Mouse (Mus musculus) heart, postnatal 36 days (tissue): ENCODE measurements around the gene Olfr935. TPM values are rescaled to one million over a fixed set of nuclear protein-coding genes. Genes with fewer than 3 reads are reported as not detected.

Experiments used
- DNase-seq, 2 experiments: peaks; one replicate each; pipeline ENCODE4 v3.0.0; 2021 to 2022
- intact Hi-C: fragments of 180-260 bp; cut with DNase I; formaldehyde crosslinking; loops from one replicate; pipeline ENCODE4 v1.15.1; 2025
- microRNA-seq, 2 experiments: library from miRNA; unstranded; fragments of <30 nt; microRNA quantifications; one replicate each; pipeline ENCODE4 v1.2.0; 2021; ENCODE audit warnings: borderline number of aligned reads in 2 of 2
- total RNA-seq, 2 experiments: library from RNA; stranded (reverse); gene quantifications; 2 replicates each; pipeline ENCODE4 v1.2.3; 2021

The Olfr935 gene
- not detected for total RNA-seq

- no peak for DNase-seq
- intact Hi-C loops = no loop called here
These were observed at the start of gene Olfr935 for GRCm38 (mm10) chr9:38999583-38999982. Gene Olfr935, minus strand, starts transcription at chr9:38999683.

GRCm38 (mm10) chr9:39023277-39023676, 23.8 kb upstream of the Olfr935 start, which contains the start of gene Olfr146:
Gene Olfr146, minus strand, starts transcription at chr9:39023377.
- DNase-seq = no peak
- intact Hi-C loops = no loop called here

- intact Hi-C loops = no loop called here
- no peak for DNase-seq
These were observed 11.3 kb downstream of the Olfr935 start, which contains the start of gene Olfr934 for GRCm38 (mm10) chr9:38988215-38988614. Gene Olfr934, minus strand, starts transcription at chr9:38988315.

- DNase-seq = no peak
- intact Hi-C loops = no loop called here
These were observed 27.5 kb downstream of the Olfr935 start, which contains the start of gene Olfr933 for GRCm38 (mm10) chr9:38972013-38972412. Gene Olfr933, plus strand, starts transcription at chr9:38972313.

GRCm38 (mm10) chr9:38954124-38954416, 45.4 kb downstream of the Olfr935 start:
- no peak for DNase-seq
- intact Hi-C loops = no loop called here

GRCm38 (mm10) chr9:38953401-38954123, 45.9 kb downstream of the Olfr935 start:
- no peak for DNase-seq
- intact Hi-C loops = no loop called here

Small RNA genes lying within 50 kb of the gene (microRNA-seq; reads per million reads assigned to microRNA genes)
- 0 reads per million in 2 experiments for gene Gm25529

Other genes with a start within 250 kb of the Olfr935 start
- under 1 TPM; 0.06 to 0.08 TPM for gene Olfr920, start 247.4 kb downstream of the Olfr935 start, total RNA-seq
- not detected for gene Olfr921, start 226.6 kb downstream of the Olfr935 start, total RNA-seq
- not detected for gene Olfr922, start 185.1 kb downstream of the Olfr935 start, total RNA-seq
- gene Olfr923, start 173.1 kb downstream of the Olfr935 start, total RNA-seq = not detected
- gene Olfr924, start 155.2 kb downstream of the Olfr935 start, total RNA-seq = not detected
- gene Olfr26, start 144.6 kb downstream of the Olfr935 start, total RNA-seq = not detected
- not detected for gene Olfr926, start 122.6 kb downstream of the Olfr935 start, total RNA-seq
- not detected for gene Olfr930, start 69.9 kb downstream of the Olfr935 start, total RNA-seq
- gene Olfr933, start 27.4 kb downstream of the Olfr935 start, total RNA-seq = not detected
- not detected for gene Olfr934, start 11.4 kb downstream of the Olfr935 start, total RNA-seq
- gene Olfr146, start 23.7 kb upstream of the Olfr935 start, total RNA-seq = not detected
- not detected for gene Olfr937, start 65.3 kb upstream of the Olfr935 start, total RNA-seq
- not detected for gene Olfr938, start 79.2 kb upstream of the Olfr935 start, total RNA-seq
- gene Olfr27, start 128.4 kb upstream of the Olfr935 start, total RNA-seq = not detected
- not detected for gene Olfr943, start 166.6 kb upstream of the Olfr935 start, total RNA-seq
- gene Olfr944, start 202.2 kb upstream of the Olfr935 start, total RNA-seq = not detected